In genomic region chr16:11369162-11369561, GRCm38 (mm10) we compare ENCODE assay signal across 17 mouse cellular contexts. TPM values are rescaled to one million over a fixed set of nuclear protein-coding genes. Genes with fewer than 3 reads are reported as not detected.
A peak's percentile ranks its signal among the peaks of the same experiment; 100 is the strongest.
DNase-seq lines count a peak whose midpoint lies in the region; ATAC-seq and TF ChIP-seq lines count a peak whose summit lies in the region.
"Had no signal": no experiment of that assay in that cellular context is flagged by ENCODE, and none has a peak within 500 bp of the region (broad histone marks: within the 10 kb centered on the region; RNA-seq: fewer than 3 reads in every experiment).

No protein-coding gene starts in this region.

- TF ChIP-seq CTCF in MEL (IDR thresholded peaks at IDR 0.05 in 2 of 3, conservative IDR thresholded peaks at IDR 0.05 in 1 of 3; ENCODE audit: control insufficient read depth in 1 of 3, insufficient read depth in 1 of 3, low read depth in 2 of 3, low read length in 3 of 3, poor library complexity in 1 of 3, severe bottlenecking in 1 of 3) = no peak

- 0 out of 2 replicates have a peak overlapping the region, but pooled peaks have one; percentile 14 for H3K27ac ChIP-seq in forebrain, embryonic 12.5 days
- no peak overlapping the region for H3K27ac ChIP-seq in forebrain, embryonic 16.5 days (ENCODE audit: low read length)
- H3K27ac ChIP-seq in MEL (ENCODE audit: control insufficient read depth, low read depth, low read length) = peak overlapping the region; percentile 34; the same call in 1 of the 2 replicates
- H3K27ac ChIP-seq in hindbrain, embryonic 15.5 days (replicated peaks) = peak overlapping the region; percentile 46; the same call in 1 of the 2 replicates
- H3K27ac ChIP-seq: embryonic facial prominence, embryonic 12.5 days; heart, embryonic 15.5 days; liver, embryonic 14.5 days had no signal

- no peak for TF ChIP-seq POLR2A in MEL (IDR thresholded peaks at IDR 0.05; ENCODE audit: control insufficient read depth in 1 of 2, insufficient read depth in 1 of 2, low read depth in 1 of 2, low read length in 2 of 2, poor library complexity in 1 of 2)

- no peak overlapping the region for H3K9ac ChIP-seq in forebrain, embryonic 12.5 days
- no peak overlapping the region for H3K9ac ChIP-seq in forebrain, embryonic 16.5 days (replicated peaks; ENCODE audit: low read depth, low read length)
- no peak overlapping the region for H3K9ac ChIP-seq in MEL (ENCODE audit: control insufficient read depth, low read depth, low read length, poor library complexity, severe bottlenecking)
- H3K9ac ChIP-seq in hindbrain, embryonic 15.5 days = no peak overlapping the region
- H3K9ac ChIP-seq: embryonic facial prominence, embryonic 12.5 days; heart, embryonic 15.5 days; liver, embryonic 14.5 days had no signal

- no peak for TF ChIP-seq EP300 in MEL (IDR thresholded peaks at IDR 0.05; ENCODE audit: low read depth in 1 of 2, low read length in 2 of 2)

- H3K4me1 ChIP-seq in forebrain, embryonic 12.5 days = peaks cover 18% of the 10 kb centered on the region
- peaks cover 14% of the 10 kb centered on the region for H3K4me1 ChIP-seq in forebrain, embryonic 16.5 days (replicated peaks; ENCODE audit: control insufficient read depth, insufficient read depth, low read length)
- peaks cover 4 to 20% of the 10 kb centered on the region in 2 experiments for H3K4me1 ChIP-seq in MEL (ENCODE audit: control insufficient read depth in 1 of 2, insufficient read depth in 2 of 2, low read length in 2 of 2)
- H3K4me1 ChIP-seq in hindbrain, embryonic 15.5 days (replicated peaks) = peaks cover 26% of the 10 kb centered on the region

- no peaks in the 10 kb centered on the region; the same call in 1 of the 2 replicates for H3K36me3 ChIP-seq in forebrain, embryonic 12.5 days (replicated peaks)
- no peaks in the 10 kb centered on the region for H3K36me3 ChIP-seq in forebrain, embryonic 16.5 days (ENCODE audit: control insufficient read depth, insufficient read depth)
- H3K36me3 ChIP-seq in MEL (ENCODE audit: control insufficient read depth in 1 of 2, insufficient read depth in 2 of 2, low read length in 2 of 2) = peaks cover 0 to 13% of the 10 kb centered on the region in 2 experiments; a peak in 2 of 4 replicates
- no peaks in the 10 kb centered on the region for H3K36me3 ChIP-seq in hindbrain, embryonic 15.5 days
- H3K36me3 ChIP-seq: embryonic facial prominence, embryonic 12.5 days; heart, embryonic 15.5 days had no signal

- peak; percentile 24 to 35 for DNase-seq in kidney, postnatal 4 days
- no peak for DNase-seq in kidney, adult 18-20 months
- DNase-seq in MEL (ENCODE audit: low read depth, low spot score) = no peak
- no peak for DNase-seq in natural killer cell, adult 2 months (ENCODE audit: low spot score in 2 of 2)
- DNase-seq in cerebellum, adult 18-20 months = no peak
- DNase-seq: adrenal gland, postnatal 25 days; gastrocnemius, postnatal 25 days; layer of hippocampus, adult 9-11 months; right cerebral cortex, postnatal 25 days; thymus, adult 2 months had no signal

- no peaks in the 10 kb centered on the region for H3K27me3 ChIP-seq in forebrain, embryonic 12.5 days
- H3K27me3 ChIP-seq in forebrain, embryonic 16.5 days (replicated peaks; ENCODE audit: control insufficient read depth, insufficient read depth, low read length) = no peaks in the 10 kb centered on the region
- no peaks in the 10 kb centered on the region for H3K27me3 ChIP-seq in MEL (ENCODE audit: control insufficient read depth in 1 of 2, insufficient read depth in 2 of 2, low read length in 2 of 2)
- no peaks in the 10 kb centered on the region for H3K27me3 ChIP-seq in hindbrain, embryonic 15.5 days
- H3K27me3 ChIP-seq: embryonic facial prominence, embryonic 12.5 days; heart, embryonic 15.5 days had no signal

- no peak overlapping the region for H3K4me3 ChIP-seq in forebrain, embryonic 12.5 days (replicated peaks)
- no peak overlapping the region for H3K4me3 ChIP-seq in forebrain, embryonic 16.5 days (replicated peaks; ENCODE audit: low read length)
- no peak overlapping the region for H3K4me3 ChIP-seq in MEL (ENCODE audit: control insufficient read depth in 1 of 2, insufficient read depth in 1 of 2, low read depth in 2 of 2, low read length in 2 of 2)
- H3K4me3 ChIP-seq in hindbrain, embryonic 15.5 days = no peak overlapping the region
- H3K4me3 ChIP-seq: embryonic facial prominence, embryonic 12.5 days; heart, embryonic 15.5 days had no signal

- WGBS in forebrain, embryonic 12.5 days = 46% methylated on average over 4 of the region's 4 CpGs
- WGBS in forebrain, embryonic 16.5 days = 44% methylated on average over 4 of the region's 4 CpGs
- WGBS in hindbrain, embryonic 15.5 days = 59% methylated on average over 4 of the region's 4 CpGs

- no peak for ATAC-seq in forebrain, embryonic 12.5 days (ENCODE audit: low FRiP score)
- no peak for ATAC-seq in forebrain, embryonic 16.5 days
- ATAC-seq in hindbrain, embryonic 15.5 days (ENCODE audit: low FRiP score, low read depth) = no peak

- H3K79me2 ChIP-seq in MEL (ENCODE audit: control insufficient read depth, insufficient read depth, low read length, poor library complexity) = no peaks in the 10 kb centered on the region

- TF ChIP-seq RAD21 in MEL (IDR thresholded peaks at IDR 0.05; ENCODE audit: low read depth, low read length) = no peak

- no peak overlapping the region for H3K4me2 ChIP-seq in forebrain, embryonic 12.5 days
- H3K4me2 ChIP-seq in forebrain, embryonic 16.5 days (ENCODE audit: low read length) = no peak overlapping the region
- no peak overlapping the region for H3K4me2 ChIP-seq in hindbrain, embryonic 15.5 days
- H3K4me2 ChIP-seq: embryonic facial prominence, embryonic 12.5 days; heart, embryonic 15.5 days had no signal

- H3K9me3 ChIP-seq in forebrain, embryonic 12.5 days = no peaks in the 10 kb centered on the region
- no peaks in the 10 kb centered on the region for H3K9me3 ChIP-seq in forebrain, embryonic 16.5 days (ENCODE audit: control insufficient read depth, low read length)
- no peaks in the 10 kb centered on the region for H3K9me3 ChIP-seq in MEL (replicated peaks; ENCODE audit: insufficient read depth, low read length)
- H3K9me3 ChIP-seq in hindbrain, embryonic 15.5 days = no peaks in the 10 kb centered on the region
- H3K9me3 ChIP-seq: embryonic facial prominence, embryonic 12.5 days; heart, embryonic 15.5 days had no signal

TF ChIP-seq in MEL, 35 proteins besides CTCF, POLR2A, EP300 and RAD21:
- no peak for TF ChIP-seq RCOR1 (IDR thresholded peaks at IDR 0.05; ENCODE audit: low read depth, low read length)
- TF ChIP-seq BHLHE40 (IDR thresholded peaks at IDR 0.05; ENCODE audit: borderline replicate concordance, low read depth, low read length) = no peak
- no peak for TF ChIP-seq GATA1 (IDR thresholded peaks at IDR 0.05; ENCODE audit: low read depth, low read length)
- TF ChIP-seq NELFE (IDR thresholded peaks at IDR 0.05; ENCODE audit: low read depth, low read length) = no peak
- no peak for TF ChIP-seq MAFK (IDR thresholded peaks at IDR 0.05; ENCODE audit: borderline replicate concordance, low read depth, low read length)
- TF ChIP-seq MYC (IDR thresholded peaks at IDR 0.05; ENCODE audit: low read depth, low read length) = no peak
- TF ChIP-seq MYB (IDR thresholded peaks at IDR 0.05; ENCODE audit: low read depth, low read length) = no peak
- no peak for TF ChIP-seq USF2 (IDR thresholded peaks at IDR 0.05; ENCODE audit: borderline replicate concordance in 1 of 2, insufficient read depth in 1 of 2, low read depth in 1 of 2, low read length in 2 of 2)
- no peak for TF ChIP-seq GABPA (IDR thresholded peaks at IDR 0.05; ENCODE audit: low read depth, low read length)
- TF ChIP-seq ZKSCAN1 (IDR thresholded peaks at IDR 0.05; ENCODE audit: low read depth, low read length) = no peak
- no peak for TF ChIP-seq TAL1 (IDR thresholded peaks at IDR 0.05; ENCODE audit: low read length)
- TF ChIP-seq SMC3 (IDR thresholded peaks at IDR 0.05; ENCODE audit: low read depth, low read length) = no peak
- no peak for TF ChIP-seq POLR2AphosphoS5 (IDR thresholded peaks at IDR 0.05; ENCODE audit: borderline replicate concordance, low read depth, low read length)
- no peak for TF ChIP-seq CHD1 (IDR thresholded peaks at IDR 0.05; ENCODE audit: low read depth, low read length)
- no peak for TF ChIP-seq POLR2AphosphoS2 (IDR thresholded peaks at IDR 0.05; ENCODE audit: low read length)

RNA-seq across cellular contexts. Expression of gene Snx29, which starts 46.5 kb away (rescaled TPM):
- 12.8 and 16.4 TPM in 2 replicates for polyA plus RNA-seq in forebrain, embryonic 12.5 days (2016; fragmentation: Nextera tagmentation; extraction: Ambion mirVana)
- 11.5 and 18.5 TPM in 2 replicates for polyA plus RNA-seq in forebrain, embryonic 16.5 days (2015; fragmentation: Nextera tagmentation; extraction: Ambion mirVana)
- 0.42 and 0.73 TPM in 2 replicates for total RNA-seq in MEL (2012; rRNA removed)
- polyA plus RNA-seq in MEL (2012; ENCODE audit: insufficient read depth in 1 of 2, insufficient read length in 2 of 2, low read depth in 1 of 2, low replicate concordance in 2 of 2, missing spikeins in 1 of 2) = under 1 TPM in 1 of 2 experiments, not detected in 1; 0.72 TPM
- 17.2 and 18.0 TPM in 2 replicates for polyA plus RNA-seq in hindbrain, embryonic 15.5 days (2015; fragmentation: Nextera tagmentation; extraction: Ambion mirVana)

RNA-seq across cellular contexts. Expression of gene Tnfrsf17, which starts 55.5 kb away (rescaled TPM):
- polyA plus RNA-seq in forebrain, embryonic 12.5 days (2016; fragmentation: Nextera tagmentation; extraction: Ambion mirVana) = not detected in 2 replicates
- not detected in 2 replicates for polyA plus RNA-seq in forebrain, embryonic 16.5 days (2015; fragmentation: Nextera tagmentation; extraction: Ambion mirVana)
- total RNA-seq in MEL (2012; rRNA removed) = not detected in 2 replicates
- not detected for polyA plus RNA-seq in MEL (2012; ENCODE audit: insufficient read depth in 1 of 2, insufficient read length in 2 of 2, low read depth in 1 of 2, low replicate concordance in 2 of 2, missing spikeins in 1 of 2)
- 0.19 TPM in 1 of 2 replicates, not detected in the other for polyA plus RNA-seq in hindbrain, embryonic 15.5 days (2015; fragmentation: Nextera tagmentation; extraction: Ambion mirVana)
- total RNA-seq: adrenal gland, postnatal 25 days; gastrocnemius, postnatal 25 days had no signal
- polyA plus RNA-seq: embryonic facial prominence, embryonic 12.5 days; intestine, embryonic 14.5 days; liver, embryonic 14.5 days had no signal

Comparison
In these comparisons a context has a peak if more than half of its experiments do, and no peak if none do; other contexts are left out.
1. DNase-seq: peak in kidney, postnatal 4 days (2 of 2); none in kidney, adult 18-20 months (single experiment), MEL (single experiment), natural killer cell, adult 2 months (0 of 2) and cerebellum, adult 18-20 months (0 of 2).